Mouse (Mus musculus): ENCODE measurements around the gene Gramd2. TPM values are rescaled to one million over a fixed set of nuclear protein-coding genes. Genes with fewer than 3 reads are reported as not detected.

The Gramd2 gene
- polyA plus RNA-seq, 1 experiment from 2014 or later, result 4.4 TPM

DNA sequence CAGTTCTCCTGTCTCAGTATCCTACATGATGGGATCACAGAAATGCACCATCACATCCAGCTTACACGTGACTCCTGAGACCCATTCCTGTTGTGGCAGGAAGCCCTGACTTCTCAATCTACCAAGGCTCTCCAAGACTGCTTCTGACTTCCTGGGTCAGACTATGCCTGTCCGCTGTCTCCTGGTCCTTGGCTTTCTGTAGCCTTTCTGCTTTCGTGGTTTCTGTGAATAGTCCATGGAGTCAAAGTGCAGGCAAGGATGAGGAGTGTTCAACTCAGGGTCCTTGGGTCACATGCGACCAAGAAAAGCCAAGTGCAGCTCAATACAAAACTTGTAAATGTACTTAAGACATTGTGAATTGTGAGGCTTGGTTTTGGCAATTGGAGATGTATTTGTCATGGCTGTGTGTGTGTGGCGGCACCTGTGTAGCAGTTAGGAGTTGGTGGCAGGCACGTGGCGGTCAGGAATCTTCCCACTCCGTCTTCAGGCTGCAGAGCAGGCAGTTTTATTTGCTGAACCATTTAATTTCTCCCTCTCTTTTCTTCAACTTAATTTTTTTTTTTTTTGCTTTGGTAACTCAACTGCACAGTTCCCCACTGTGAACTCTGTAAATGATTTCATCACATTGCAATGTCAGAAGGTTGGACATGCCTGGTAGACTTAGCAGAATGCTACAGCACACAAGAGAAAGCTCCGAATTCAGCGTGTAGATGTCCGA lies 47.8 kb downstream of the Gramd2 start:
- ATAC-seq (ENCODE audit: insufficient number of reproducible peaks, low FRiP score, low TSS enrichment, low read depth), result no peak
- H3K9me3 ChIP-seq, result no peaks in the 10 kb centered on the region
- 72% methylated on average over 11 of the region's 11 CpGs for WGBS
- H3K4me1 ChIP-seq, result peaks cover 20% of the 10 kb centered on the region
- H3K4me3 ChIP-seq, result no peak overlapping the region
- no peak overlapping the region for H3K4me2 ChIP-seq
- H3K9ac ChIP-seq, result no peak overlapping the region
- no peaks in the 10 kb centered on the region for H3K36me3 ChIP-seq
- no peak overlapping the region for H3K27ac ChIP-seq
- no peaks in the 10 kb centered on the region for H3K27me3 ChIP-seq

GRCm38 (mm10) chr9:59731136-59731535 lies 51.2 kb downstream of the Gramd2 start:
- Histone ChIP-seq H3K4me3 (no peak overlapping the region), H3K9me3 (no peaks in the 10 kb centered on the region), H3K4me1 (peaks cover 8% of the 10 kb centered on the region; the same call in 1 of the 2 replicates), H3K36me3 (no peaks in the 10 kb centered on the region), H3K9ac (no peak overlapping the region), H3K4me2 (no peak overlapping the region), H3K27ac (no peak overlapping the region), H3K27me3 (no peaks in the 10 kb centered on the region)
- WGBS, result 86% methylated on average over 5 of the region's 5 CpGs
- ATAC-seq (ENCODE audit: insufficient number of reproducible peaks, low FRiP score, low TSS enrichment, low read depth), result no peak

GRCm38 (mm10) chr9:59733075-59733474 lies 53.1 kb downstream of the Gramd2 start:
- no peak overlapping the region for H3K4me2 ChIP-seq
- 53% methylated on average over 6 of the region's 6 CpGs for WGBS
- no peaks in the 10 kb centered on the region for H3K36me3 ChIP-seq
- no peak overlapping the region for H3K9ac ChIP-seq
- H3K27me3 ChIP-seq, result no peaks in the 10 kb centered on the region
- H3K4me3 ChIP-seq, result no peak overlapping the region
- H3K4me1 ChIP-seq, result peaks cover 5% of the 10 kb centered on the region; the same call in 1 of the 2 replicates
- no peaks in the 10 kb centered on the region for H3K9me3 ChIP-seq
- H3K27ac ChIP-seq, result peak overlapping the region; percentile 48
- ATAC-seq (ENCODE audit: insufficient number of reproducible peaks, low FRiP score, low TSS enrichment, low read depth), result 0 out of 2 replicates have a peak, but pooled peaks have one; percentile 30

- no peak for ATAC-seq (ENCODE audit: insufficient number of reproducible peaks, low FRiP score, low TSS enrichment, low read depth)
- Histone ChIP-seq H3K27ac (no peak overlapping the region), H3K27me3 (no peaks in the 10 kb centered on the region), H3K4me3 (no peak overlapping the region), H3K4me2 (no peak overlapping the region), H3K9me3 (no peaks in the 10 kb centered on the region), H3K9ac (no peak overlapping the region), H3K4me1 (peaks cover 4% of the 10 kb centered on the region; the same call in 1 of the 2 replicates), H3K36me3 (no peaks in the 10 kb centered on the region)
- 54% methylated on average over 4 of the region's 4 CpGs for WGBS
Observed at GRCm38 (mm10) chr9:59735394-59735793, 55.5 kb downstream of the Gramd2 start.

- Histone ChIP-seq H3K4me2 (no peak overlapping the region), H3K4me1 (no peaks in the 10 kb centered on the region), H3K36me3 (no peaks in the 10 kb centered on the region), H3K27me3 (no peaks in the 10 kb centered on the region), H3K9me3 (no peaks in the 10 kb centered on the region), H3K4me3 (no peak overlapping the region), H3K27ac (no peak overlapping the region), H3K9ac (no peak overlapping the region)
- ATAC-seq (ENCODE audit: insufficient number of reproducible peaks, low FRiP score, low TSS enrichment, low read depth), result no peak
- WGBS, result 86% methylated on average over 2 of the region's 2 CpGs
Observed at GRCm38 (mm10) chr9:59740593-59740992, 60.6 kb downstream of the Gramd2 start.

DNA sequence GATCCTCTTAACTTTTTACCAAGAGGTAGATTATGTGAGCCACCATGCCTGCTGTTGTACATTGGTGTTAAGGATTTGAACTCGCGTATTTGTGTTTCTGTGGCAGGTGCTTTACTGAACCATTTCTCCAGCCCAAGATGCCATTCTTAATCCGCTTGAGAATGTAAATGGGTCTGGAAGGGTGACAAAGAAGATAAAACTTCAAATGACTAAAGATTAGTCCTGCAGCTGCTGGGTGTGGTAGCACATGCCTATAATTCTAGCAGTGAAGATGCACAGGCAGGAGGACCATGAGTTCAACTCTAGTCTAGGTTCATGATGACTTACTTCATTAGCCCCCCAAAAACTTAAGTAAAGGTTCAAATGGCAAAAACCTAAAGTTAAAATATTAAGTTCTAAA lies 64.0 kb downstream of the Gramd2 start:
- Histone ChIP-seq H3K4me2 (no peak overlapping the region), H3K4me3 (no peak overlapping the region), H3K4me1 (0 out of 2 replicates have a peak, but pooled peaks cover 1% of the 10 kb centered on the region), H3K9ac (no peak overlapping the region), H3K27me3 (no peaks in the 10 kb centered on the region), H3K9me3 (no peaks in the 10 kb centered on the region), H3K36me3 (no peaks in the 10 kb centered on the region), H3K27ac (no peak overlapping the region)
- WGBS, result 87% methylated on average over 3 of the region's 3 CpGs
- no peak for ATAC-seq (ENCODE audit: insufficient number of reproducible peaks, low FRiP score, low TSS enrichment, low read depth)

DNA sequence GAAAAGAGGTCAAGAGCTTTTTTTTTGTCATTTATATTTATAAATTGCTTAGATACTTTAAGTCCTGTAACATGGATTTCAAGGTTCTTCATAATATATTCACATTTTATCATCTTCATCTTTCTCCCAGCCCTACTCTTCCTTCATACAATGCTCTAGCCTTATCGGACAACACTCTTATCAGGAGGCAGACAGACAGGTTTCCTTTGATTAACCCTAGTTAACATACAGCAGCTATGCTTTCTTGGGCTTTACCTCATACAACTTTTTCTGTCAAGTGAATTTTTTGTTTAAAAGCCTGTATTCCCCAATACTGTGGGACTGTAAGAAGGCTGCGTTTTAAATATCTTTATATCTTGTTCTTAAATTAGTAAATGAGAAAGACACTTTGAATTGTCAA lies 68.4 kb downstream of the Gramd2 start:
- Histone ChIP-seq H3K4me1 (peaks cover 11% of the 10 kb centered on the region; the same call in 1 of the 2 replicates), H3K27me3 (no peaks in the 10 kb centered on the region), H3K9me3 (no peaks in the 10 kb centered on the region), H3K9ac (no peak overlapping the region), H3K36me3 (no peaks in the 10 kb centered on the region), H3K4me3 (no peak overlapping the region), H3K27ac (no peak overlapping the region), H3K4me2 (no peak overlapping the region)
- 90% methylated on average over 2 of the region's 2 CpGs for WGBS
- no peak for ATAC-seq (ENCODE audit: insufficient number of reproducible peaks, low FRiP score, low TSS enrichment, low read depth)

GRCm38 (mm10) chr9:59748969-59749368 lies 69.0 kb downstream of the Gramd2 start:
- H3K27me3 ChIP-seq, result no peaks in the 10 kb centered on the region
- no peaks in the 10 kb centered on the region for H3K9me3 ChIP-seq
- no peak overlapping the region for H3K4me2 ChIP-seq
- H3K4me3 ChIP-seq, result no peak overlapping the region
- peak overlapping the region; percentile 33; the same call in 1 of the 2 replicates for H3K27ac ChIP-seq
- H3K9ac ChIP-seq, result no peak overlapping the region
- H3K4me1 ChIP-seq, result peaks cover 11% of the 10 kb centered on the region; the same call in 1 of the 2 replicates
- no peak for ATAC-seq (ENCODE audit: insufficient number of reproducible peaks, low FRiP score, low TSS enrichment, low read depth)
- 82% methylated on average over 11 of the region's 11 CpGs for WGBS
- H3K36me3 ChIP-seq, result no peaks in the 10 kb centered on the region

DNA sequence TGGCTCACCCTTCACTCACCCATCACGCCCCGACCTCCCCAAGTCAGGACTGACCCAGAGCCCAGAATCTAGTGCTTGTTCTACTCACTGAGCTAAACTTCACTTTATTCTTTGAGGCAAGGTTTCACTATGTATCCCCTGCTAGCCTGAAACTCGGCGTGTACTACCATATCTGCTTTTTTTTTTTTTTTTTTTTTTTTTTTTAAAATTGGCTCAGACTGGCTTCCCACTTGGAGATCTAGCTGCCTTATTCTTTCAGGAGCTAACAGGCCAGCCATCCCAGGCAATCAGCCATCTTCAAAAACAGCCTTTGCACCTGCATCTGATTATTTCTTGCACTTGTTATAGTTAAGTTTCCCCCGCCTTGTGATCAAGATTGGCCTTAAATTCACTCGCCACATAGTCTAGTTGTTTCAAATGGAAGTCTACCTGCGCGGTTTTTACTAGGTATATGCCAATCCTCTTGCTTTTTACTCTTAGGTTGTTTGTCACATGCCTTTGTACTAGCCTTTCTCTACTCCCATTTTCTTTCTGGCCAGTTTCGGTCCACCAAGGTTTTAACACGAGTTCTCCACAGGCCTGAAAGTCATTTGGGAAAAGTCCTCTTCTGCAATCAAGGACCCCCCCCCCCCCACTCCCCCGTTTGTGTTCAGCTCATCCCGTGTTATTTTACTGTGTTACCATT lies 69.8 kb downstream of the Gramd2 start:
- Histone ChIP-seq H3K4me2 (peak overlapping the region; percentile 49), H3K9ac (peak overlapping the region; percentile 26; the same call in 1 of the 2 replicates), H3K9me3 (no peaks in the 10 kb centered on the region), H3K4me3 (peak overlapping the region; percentile 77), H3K27me3 (no peaks in the 10 kb centered on the region), H3K36me3 (no peaks in the 10 kb centered on the region), H3K4me1 (peaks cover 11% of the 10 kb centered on the region; the same call in 1 of the 2 replicates), H3K27ac (peak overlapping the region; percentile 96)
- WGBS, result 24% methylated on average over 12 of the region's 12 CpGs
- ATAC-seq (ENCODE audit: insufficient number of reproducible peaks, low FRiP score, low TSS enrichment, low read depth), result no peak

GRCm38 (mm10) chr9:59750267-59751065 lies 70.5 kb downstream of the Gramd2 start, which contains the start of the genes Senp8 and Myo9a:
Senp8 (minus strand) TSS chr9:59750710.
Myo9a (plus strand) TSS chr9:59750896.
- H3K9ac ChIP-seq, result peak within 1 kb of the TSS; percentile 66
- peak within 1 kb of the TSS; percentile 58 for H3K4me2 ChIP-seq
- peak within 1 kb of the TSS; percentile 96 for H3K27ac ChIP-seq
- peak; percentile 96 for ATAC-seq (ENCODE audit: insufficient number of reproducible peaks, low FRiP score, low TSS enrichment, low read depth)
- WGBS, result under 1% methylated on average over 59 of the region's 59 CpGs
- no peaks in the 10 kb centered on the region for H3K9me3 ChIP-seq
- H3K4me3 ChIP-seq, result peak within 1 kb of the TSS; percentile 77
- H3K4me1 ChIP-seq, result peaks cover 11% of the 10 kb centered on the region; the same call in 1 of the 2 replicates
- no peaks in the 10 kb centered on the region for H3K27me3 ChIP-seq
- H3K36me3 ChIP-seq, result no peaks in the 10 kb centered on the region

DNA sequence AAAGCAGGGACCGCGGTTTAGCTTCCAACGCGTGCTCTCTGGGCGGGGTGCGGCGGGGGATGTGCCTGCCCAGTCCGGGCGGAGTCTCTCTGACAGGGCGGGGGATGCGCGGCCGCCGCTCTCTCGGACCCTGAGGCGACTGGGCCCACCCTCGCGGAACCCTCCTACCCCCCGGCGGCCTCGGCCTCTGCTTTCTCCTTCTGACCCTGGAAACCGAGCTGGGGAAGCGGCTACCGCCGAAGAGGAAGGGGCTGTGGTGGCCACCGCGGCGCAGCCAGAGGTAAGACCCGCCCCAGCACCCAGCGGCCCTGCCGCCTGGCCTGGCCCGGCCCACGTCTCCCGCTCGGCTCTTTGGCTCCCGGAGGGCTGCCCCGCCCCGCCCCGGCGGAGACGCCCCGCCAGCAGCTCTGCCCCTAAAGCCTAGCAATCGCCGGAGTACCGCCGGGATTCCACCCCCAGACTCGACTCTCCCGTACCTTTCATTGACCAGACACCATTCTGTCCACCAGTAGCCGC lies 71.2 kb downstream of the Gramd2 start:
- peak overlapping the region; percentile 77 for H3K4me3 ChIP-seq
- peak overlapping the region; percentile 96 for H3K27ac ChIP-seq
- no peaks in the 10 kb centered on the region for H3K27me3 ChIP-seq
- no peaks in the 10 kb centered on the region for H3K9me3 ChIP-seq
- peak; percentile 94 for ATAC-seq (ENCODE audit: insufficient number of reproducible peaks, low FRiP score, low TSS enrichment, low read depth)
- WGBS, result under 1% methylated on average over 41 of the region's 49 CpGs
- peak overlapping the region; percentile 66 for H3K9ac ChIP-seq
- H3K4me2 ChIP-seq, result peak overlapping the region; percentile 58
- no peaks in the 10 kb centered on the region for H3K36me3 ChIP-seq
- peaks cover 11% of the 10 kb centered on the region; the same call in 1 of the 2 replicates for H3K4me1 ChIP-seq

All from limb, embryonic 15.5 days (tissue).